Mouse (Mus musculus) small intestine, adult 2 months (tissue): ENCODE data around the gene Grm4. TPM values are rescaled to one million over a fixed set of nuclear protein-coding genes. Genes with fewer than 3 reads are reported as not detected.

Experiments used
- H3K27ac ChIP-seq: fragments of 200-500 bp; 2 replicates; pipeline ENCODE4 v1.5.1; 2012; ENCODE audit warnings: low read depth, low read length, control low read depth, inconsistent platforms; ENCODE audit not compliant: insufficient read depth
- H3K27me3 ChIP-seq: fragments of 200-500 bp; 2 replicates; pipeline ENCODE4 v1.6.1; 2012; ENCODE audit warnings: mild to moderate bottlenecking, moderate library complexity, low read length, inconsistent platforms; ENCODE audit not compliant: control insufficient read depth, insufficient read depth
- H3K36me3 ChIP-seq: fragments of 200-500 bp; 2 replicates; pipeline ENCODE4 v1.6.1; 2012; ENCODE audit warnings: mild to moderate bottlenecking, low read length, control low read depth, inconsistent platforms; ENCODE audit not compliant: control insufficient read depth, insufficient read depth
- H3K4me1 ChIP-seq: fragments of 200-500 bp; 2 replicates; pipeline ENCODE4 v1.6.1; 2012; ENCODE audit warnings: low read length, inconsistent platforms, mixed read lengths; ENCODE audit not compliant: control insufficient read depth, insufficient read depth, insufficient read length
- H3K4me3 ChIP-seq: fragments of 200-500 bp; 2 replicates; pipeline ENCODE4 v1.5.1; 2012; ENCODE audit warnings: low read depth, mild to moderate bottlenecking, control low read depth, inconsistent platforms, low read length, moderate library complexity
- CTCF ChIP-seq: fragments of 200-500 bp; IDR thresholded peaks from 2 replicates; pipeline ENCODE4 v1.5.1; 2012; ENCODE audit warnings: low read depth, mild to moderate bottlenecking, control low read depth, inconsistent platforms, low read length, moderate library complexity, mixed read lengths; ENCODE audit not compliant: insufficient replicate concordance, insufficient read length; ENCODE audit errors: extremely low read depth
- POLR2A ChIP-seq: fragments of 200-500 bp; IDR thresholded peaks from 2 replicates; pipeline ENCODE4 v1.6.1; 2012; ENCODE audit warnings: low read depth, mild to moderate bottlenecking, control low read depth, inconsistent platforms, low read length, moderate library complexity
- WGBS: fragments of 180-500 bp; shearing (Covaris S2); methylation state at CpG from one replicate; pipeline ENCODE4 v1.1.7; 2018; 5-methylcytosine and 5-hydroxymethylcytosine counted together
- polyA plus RNA-seq: library from polyadenylated mRNA; depleted of rRNA; stranded (reverse); fragments of >200 nt; gene quantifications from 2 replicates; pipeline ENCODE4 v1.2.3, GENCODE M21; 2012

The Grm4 gene
- polyA plus RNA-seq, 1 experiment = 4.1 TPM

DNA sequence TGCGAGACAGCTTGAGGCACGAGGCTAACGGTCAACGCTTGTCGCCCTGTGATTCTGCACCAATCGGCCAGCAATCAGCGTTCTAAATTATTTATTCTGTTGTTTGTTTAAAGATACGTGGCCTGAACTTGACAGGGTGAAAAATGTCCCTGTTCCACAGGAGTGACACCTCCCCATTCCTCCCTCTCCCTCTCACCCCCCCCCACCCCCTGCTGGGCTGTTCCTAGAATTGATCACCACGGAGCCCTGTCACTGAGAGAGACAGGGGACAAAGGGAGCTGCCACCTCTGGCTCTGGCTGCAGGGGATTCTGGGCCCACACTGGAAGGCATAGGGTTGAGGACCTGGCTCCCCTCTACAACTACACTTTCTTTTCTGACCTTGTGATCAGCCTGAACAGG is 91.4 kb downstream of the Grm4 start:
- TF ChIP-seq POLR2A (no peak), CTCF (no peak)

GRCm38 (mm10) chr17:27425016-27425415 is 96.2 kb downstream of the Grm4 start:
- H3K27me3 ChIP-seq = no peaks in the 10 kb centered on the region
- no peaks in the 10 kb centered on the region; the same call in 1 of the 2 replicates for H3K4me1 ChIP-seq
- H3K27ac ChIP-seq = no peak overlapping the region
- H3K36me3 ChIP-seq = no peaks in the 10 kb centered on the region
- TF ChIP-seq POLR2A (no peak), CTCF (no peak)
- no peak overlapping the region for H3K4me3 ChIP-seq
- WGBS = 86% methylated on average over 2 of the region's 2 CpGs

More for the DNA sequence above, 91.4 kb downstream of the Grm4 start:
- H3K4me1 ChIP-seq = peaks cover 13% of the 10 kb centered on the region
- H3K27me3 ChIP-seq = no peaks in the 10 kb centered on the region
- H3K27ac ChIP-seq = no peak overlapping the region
- no peak overlapping the region for H3K4me3 ChIP-seq
- H3K36me3 ChIP-seq = no peaks in the 10 kb centered on the region
- WGBS = 50% methylated on average over 9 of the region's 9 CpGs

GRCm38 (mm10) chr17:27424356-27424755 is 96.8 kb downstream of the Grm4 start:
- H3K27ac ChIP-seq = no peak overlapping the region
- TF ChIP-seq POLR2A (no peak), CTCF (no peak)
- H3K4me3 ChIP-seq = no peak overlapping the region
- H3K4me1 ChIP-seq = no peaks in the 10 kb centered on the region; the same call in 1 of the 2 replicates
- 86% methylated on average over 6 of the region's 6 CpGs for WGBS
- no peaks in the 10 kb centered on the region for H3K36me3 ChIP-seq
- H3K27me3 ChIP-seq = no peaks in the 10 kb centered on the region

DNA sequence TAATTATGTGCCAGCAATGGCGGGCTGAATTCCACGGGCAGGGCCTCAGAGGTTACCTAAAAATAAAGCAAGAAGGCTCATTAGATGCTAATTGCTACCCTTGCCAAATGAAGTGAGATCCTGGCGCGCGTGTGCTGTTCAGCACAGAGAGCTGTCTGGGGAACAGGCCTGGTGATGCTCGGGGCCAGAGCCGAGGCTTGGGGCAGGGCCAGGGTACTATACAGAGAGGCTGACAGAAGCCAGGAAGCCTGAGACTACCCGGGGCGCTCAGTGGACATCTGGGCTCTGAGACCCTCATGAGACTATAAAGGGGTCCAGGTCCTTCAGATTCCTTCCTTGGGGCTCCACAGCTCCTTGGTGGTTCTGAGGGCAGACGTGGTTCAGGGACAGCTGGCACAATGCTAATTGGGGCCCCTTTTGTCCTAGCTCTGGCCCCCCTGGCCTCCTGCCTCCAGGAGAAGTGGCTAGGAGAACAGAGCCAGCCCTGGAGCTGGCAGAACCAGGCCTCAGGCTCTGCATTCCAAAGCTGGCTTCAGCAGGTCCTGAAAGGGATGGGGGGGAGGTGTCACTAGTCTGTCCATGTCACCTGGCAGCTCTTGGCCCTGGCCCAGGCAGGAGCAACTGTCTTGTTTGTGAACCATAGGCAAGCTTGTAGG is 98.3 kb downstream of the Grm4 start:
- 48% methylated on average over 10 of the region's 10 CpGs for WGBS
- H3K4me1 ChIP-seq = no peaks in the 10 kb centered on the region; the same call in 1 of the 2 replicates
- H3K36me3 ChIP-seq = no peaks in the 10 kb centered on the region
- no peaks in the 10 kb centered on the region for H3K27me3 ChIP-seq
- TF ChIP-seq POLR2A = no peak
- TF ChIP-seq CTCF = no peak
- no peak overlapping the region for H3K4me3 ChIP-seq
- H3K27ac ChIP-seq = no peak overlapping the region

DNA sequence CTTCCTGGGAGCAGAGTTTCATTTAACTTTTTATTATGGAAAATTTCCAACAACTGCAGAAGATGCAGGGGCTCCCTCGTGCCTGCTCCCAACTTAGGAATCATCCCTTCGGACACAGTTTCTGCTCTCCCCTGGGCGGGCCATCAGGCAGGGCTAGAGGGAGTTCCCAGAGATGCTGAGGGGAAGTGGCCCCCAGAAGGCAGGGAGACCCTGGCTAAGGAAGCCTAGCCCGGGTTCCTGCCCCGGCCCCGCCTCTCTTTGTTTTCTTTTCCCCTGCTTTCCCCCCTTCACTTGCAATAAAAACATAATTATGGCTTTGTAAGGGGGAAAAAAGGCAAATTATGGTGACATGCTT is 98.9 kb downstream of the Grm4 start:
- 26% methylated on average over 6 of the region's 6 CpGs for WGBS
- Histone ChIP-seq H3K36me3 (no peaks in the 10 kb centered on the region), H3K4me1 (no peaks in the 10 kb centered on the region; the same call in 1 of the 2 replicates), H3K4me3 (no peak overlapping the region), H3K27ac (no peak overlapping the region), H3K27me3 (no peaks in the 10 kb centered on the region)
- TF ChIP-seq POLR2A (no peak), CTCF (no peak)

GRCm38 (mm10) chr17:27421837-27422236 is 99.4 kb downstream of the Grm4 start:
- Histone ChIP-seq H3K4me1 (no peaks in the 10 kb centered on the region; the same call in 1 of the 2 replicates), H3K4me3 (no peak overlapping the region), H3K27me3 (no peaks in the 10 kb centered on the region), H3K27ac (no peak overlapping the region), H3K36me3 (no peaks in the 10 kb centered on the region)
- 51% methylated on average over 8 of the region's 8 CpGs for WGBS
- TF ChIP-seq CTCF (no peak), POLR2A (no peak)

GRCm38 (mm10) chr17:27409006-27409405 is 112.2 kb downstream of the Grm4 start:
- no peak overlapping the region for H3K4me3 ChIP-seq
- TF ChIP-seq POLR2A (no peak), CTCF (no peak)
- H3K4me1 ChIP-seq = no peaks in the 10 kb centered on the region
- H3K27me3 ChIP-seq = 0 out of 2 replicates have a peak, but pooled peaks cover 2% of the 10 kb centered on the region
- no peak overlapping the region for H3K27ac ChIP-seq
- no peaks in the 10 kb centered on the region for H3K36me3 ChIP-seq
- WGBS = 81% methylated on average over 5 of the region's 5 CpGs
